Mouse (Mus musculus): ENCODE data around the gene Bcl2l13.

GRCm38 (mm10) chr6:120840258-120840657 lies 4.2 kb downstream of the Bcl2l13 start:
- TF ChIP-seq EP300 (IDR thresholded peaks at IDR 0.05) (no peak), CTCF (IDR thresholded peaks at IDR 0.05) (no peak)
